Mouse (Mus musculus) liver, adult (tissue): Measurements from ENCODE around the gene Ank3.
A peak's percentile ranks its signal among the peaks of the same experiment; 100 is the strongest.

ENCODE experiments used
- GATA4 ChIP-seq: IDR thresholded peaks from 2 replicates; pipeline ENCODE4 v1.6.1; 2014; ENCODE audit warnings: mild to moderate bottlenecking, low read length; ENCODE audit not compliant: insufficient replicate concordance

Gene Ank3

GRCm38 (mm10) chr10:69862829-69863228 lies 464.3 kb downstream of the Ank3 start:
- no peak for TF ChIP-seq GATA4

GRCm38 (mm10) chr10:69870348-69870747 lies 471.8 kb downstream of the Ank3 start:
- TF ChIP-seq GATA4: no peak

GRCm38 (mm10) chr10:69870947-69871346 lies 472.4 kb downstream of the Ank3 start:
- no peak for TF ChIP-seq GATA4

GRCm38 (mm10) chr10:69872182-69872741 lies 473.7 kb downstream of the Ank3 start:
- no peak for TF ChIP-seq GATA4

- TF ChIP-seq GATA4: no peak
These were observed 474.3 kb downstream of the Ank3 start for GRCm38 (mm10) chr10:69872892-69873291.

- no peak for TF ChIP-seq GATA4
These were observed 476.2 kb downstream of the Ank3 start for GRCm38 (mm10) chr10:69874806-69875205.

GRCm38 (mm10) chr10:69883935-69884680 lies 485.5 kb downstream of the Ank3 start:
- TF ChIP-seq GATA4: no peak

GRCm38 (mm10) chr10:69888399-69888798 lies 489.8 kb downstream of the Ank3 start:
- TF ChIP-seq GATA4: peak; percentile 96

GRCm38 (mm10) chr10:69889779-69890178 lies 491.2 kb downstream of the Ank3 start:
- TF ChIP-seq GATA4: no peak

GRCm38 (mm10) chr10:69890389-69890985 lies 491.9 kb downstream of the Ank3 start:
- TF ChIP-seq GATA4: no peak

- TF ChIP-seq GATA4: no peak
These were observed 493.6 kb downstream of the Ank3 start for GRCm38 (mm10) chr10:69892162-69892561.

- no peak for TF ChIP-seq GATA4
These were observed 497.0 kb downstream of the Ank3 start for GRCm38 (mm10) chr10:69895606-69896005.

- no peak for TF ChIP-seq GATA4
These were observed 499.4 kb downstream of the Ank3 start for GRCm38 (mm10) chr10:69897927-69898326.

GRCm38 (mm10) chr10:69898821-69899220 lies 500.2 kb downstream of the Ank3 start:
- TF ChIP-seq GATA4: no peak

- no peak for TF ChIP-seq GATA4
These were observed 501.2 kb downstream of the Ank3 start for GRCm38 (mm10) chr10:69899788-69900187.

- no peak for TF ChIP-seq GATA4
These were observed 503.5 kb downstream of the Ank3 start for GRCm38 (mm10) chr10:69902024-69902423.
